Mouse (Mus musculus) heart, postnatal 36 days (tissue): ENCODE data around the gene Atn1. TPM values are rescaled to one million over a fixed set of nuclear protein-coding genes. Genes with fewer than 3 reads are reported as not detected.
A peak's percentile ranks its signal among the peaks of the same experiment; 100 is the strongest.

ENCODE experiments used
- DNase-seq, 2 experiments: peaks; one replicate each; pipeline ENCODE4 v3.0.0; 2021 to 2022
- intact Hi-C: fragments of 180-260 bp; cut with DNase I; formaldehyde crosslinking; loops from one replicate; pipeline ENCODE4 v1.15.1; 2025
- total RNA-seq, 2 experiments: library from RNA; stranded (reverse); gene quantifications; 2 replicates each; pipeline ENCODE4 v1.2.3; 2021

Gene Atn1
- total RNA-seq, 2 experiments from 2014 or later: 41.0 to 46.4 TPM

- intact Hi-C loops: loop anchor here (5.0 kb wide), 1 partner anchor 81 kb away; the partner anchor contains the start of gene Lpcat3
- DNase-seq: no peak
These were observed 12.7 kb downstream of the Atn1 start for GRCm38 (mm10) chr6:124743647-124744046.

GRCm38 (mm10) chr6:124742839-124743514 is 13.3 kb downstream of the Atn1 start:
- intact Hi-C loops: loop anchor here (5.0 kb wide), 1 partner anchor 81 kb away; the partner anchor contains the start of gene Lpcat3
- DNase-seq: no peak

- no peak for DNase-seq
- intact Hi-C loops: loop anchor here (5.0 kb wide), 1 partner anchor 80 kb away; the partner anchor contains the start of gene Lpcat3
These were observed 14.5 kb downstream of the Atn1 start for GRCm38 (mm10) chr6:124741842-124742241.

GRCm38 (mm10) chr6:124740888-124741761 is 15.2 kb downstream of the Atn1 start, which contains the start of gene Grcc10:
Grcc10 (minus strand) TSS chr6:124741374.
- peak; percentile 82 to 92 for DNase-seq
- intact Hi-C loops: loop anchor here (1.0 to 5.0 kb wide), 3 partner anchors 25 to 79 kb away; partner anchors contain the start of genes Emg1, Lpcat3 and Phb2

- DNase-seq: no peak
- intact Hi-C loops: loop anchor here (1.0 to 5.0 kb wide), 3 partner anchors 24 to 78 kb away; partner anchors contain the start of genes Emg1, Lpcat3 and Phb2
These were observed 16.0 kb downstream of the Atn1 start for GRCm38 (mm10) chr6:124740211-124740887.

GRCm38 (mm10) chr6:124739231-124739796 is 17.0 kb downstream of the Atn1 start:
- intact Hi-C loops: loop anchor here (5.0 kb wide), 2 partner anchors 37 to 167 kb away; partner anchors contain the start of gene C1rb
- no peak for DNase-seq

GRCm38 (mm10) chr6:124738511-124739023 is 17.8 kb downstream of the Atn1 start, which contains the start of gene Ptpn6:
Ptpn6 (minus strand) TSS chr6:124738714.
- intact Hi-C loops: loop anchor here (5.0 kb wide), 2 partner anchors 36 to 166 kb away; partner anchors contain the start of gene C1rb
- no peak for DNase-seq

- DNase-seq: no peak
- intact Hi-C loops: loop anchor here (2.0 to 5.0 kb wide), 3 partner anchors 35 to 165 kb away; partner anchors contain the start of gene C1rb
These were observed 19.3 kb downstream of the Atn1 start for GRCm38 (mm10) chr6:124737040-124737439.

GRCm38 (mm10) chr6:124734417-124734816 is 21.9 kb downstream of the Atn1 start:
- DNase-seq: no peak
- intact Hi-C loops: no loop called here

GRCm38 (mm10) chr6:124732476-124733370 is 23.6 kb downstream of the Atn1 start:
- DNase-seq: peak in 1 of 2 experiments; percentile 60
- intact Hi-C loops: no loop called here

GRCm38 (mm10) chr6:124731038-124731437 is 25.3 kb downstream of the Atn1 start:
- no peak for DNase-seq
- intact Hi-C loops: no loop called here

GRCm38 (mm10) chr6:124729850-124730705 is 26.2 kb downstream of the Atn1 start:
- intact Hi-C loops: no loop called here
- peak in 1 of 2 experiments; percentile 41 for DNase-seq

- DNase-seq: no peak
- intact Hi-C loops: no loop called here
These were observed 27.7 kb downstream of the Atn1 start for GRCm38 (mm10) chr6:124728621-124729020.

- intact Hi-C loops: no loop called here
These were observed 31.9 kb downstream of the Atn1 start for GRCm38 (mm10) chr6:124724472-124724871.

GRCm38 (mm10) chr6:124723541-124723940 is 32.8 kb downstream of the Atn1 start:
- no peak for DNase-seq

More at GRCm38 (mm10) chr6:124724472-124724871, 31.9 kb downstream of the Atn1 start:
- no peak for DNase-seq

GRCm38 (mm10) chr6:124722876-124723473 is 33.3 kb downstream of the Atn1 start:
- DNase-seq: no peak
- intact Hi-C loops: no loop called here

More at GRCm38 (mm10) chr6:124723541-124723940, 32.8 kb downstream of the Atn1 start:
- intact Hi-C loops: no loop called here

GRCm38 (mm10) chr6:124720904-124721303 is 35.4 kb downstream of the Atn1 start:
- DNase-seq: no peak
- intact Hi-C loops: no loop called here
